Mouse (Mus musculus) megakaryocyte, embryonic 14.5 days (primary cell): ENCODE measurements at regions not wholly inside any gene's neighbourhood (a gene's known extent, or its start where the extent isn't known, plus 50 kb on each side); places are given as distances from the start of the nearest gene placed in this dataset.

Experiments
- H3K27me3 ChIP-seq: replicated peaks from 2 replicates; pipeline ENCODE3; 2012; ENCODE audit warnings: inconsistent platforms
- H3K36me3 ChIP-seq: replicated peaks from 2 replicates; pipeline ENCODE3; 2012; ENCODE audit warnings: low read length, inconsistent platforms, mixed read lengths
- H3K4me1 ChIP-seq: 2 replicates; pipeline ENCODE4 v1.6.1; 2012; ENCODE audit warnings: inconsistent platforms
- H3K4me3 ChIP-seq: replicated peaks from 2 replicates; pipeline ENCODE3; 2012; ENCODE audit warnings: moderate library complexity, mild to moderate bottlenecking, inconsistent platforms
- H3K9me3 ChIP-seq: 2 replicates; pipeline ENCODE4 v1.6.1; 2012; ENCODE audit warnings: inconsistent platforms
- FLI1 ChIP-seq: IDR thresholded peaks from 2 replicates; pipeline ENCODE4 v1.6.1; 2012; ENCODE audit warnings: low read length, inconsistent platforms, mixed read lengths
- GATA1 ChIP-seq: IDR thresholded peaks from 3 replicates; pipeline ENCODE4 v1.6.1; 2012; ENCODE audit warnings: mixed read lengths, low read length, inconsistent platforms, borderline replicate concordance

DNA sequence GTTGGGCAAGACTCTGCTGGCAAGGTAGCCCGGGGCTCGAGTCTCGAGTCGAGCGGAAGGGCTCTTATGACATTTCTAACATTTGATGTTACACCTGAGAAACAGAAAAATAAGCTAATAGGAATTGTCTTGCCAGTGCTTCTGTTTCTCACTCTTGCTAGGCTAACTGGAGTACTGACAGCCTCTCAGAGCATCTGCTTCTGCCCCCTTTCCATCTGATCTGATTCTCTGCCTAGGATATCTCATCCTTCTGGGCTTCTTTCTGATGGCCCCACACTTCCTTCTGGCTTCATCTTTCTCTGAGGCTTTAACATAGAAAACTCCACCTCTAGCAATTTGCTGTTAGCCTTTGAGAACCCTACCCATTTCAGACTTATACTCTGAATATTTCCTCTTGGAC, 95.0 kb upstream of the Arhgef9 start:
- TF ChIP-seq FLI1 (no peak), GATA1 (no peak)
- Histone ChIP-seq H3K4me3 (no peak overlapping the region), H3K36me3 (no peaks in the 10 kb centered on the region), H3K4me1 (peaks cover 3% of the 10 kb centered on the region; the same call in 1 of the 2 replicates), H3K27me3 (no peaks in the 10 kb centered on the region), H3K9me3 (no peaks in the 10 kb centered on the region)

DNA sequence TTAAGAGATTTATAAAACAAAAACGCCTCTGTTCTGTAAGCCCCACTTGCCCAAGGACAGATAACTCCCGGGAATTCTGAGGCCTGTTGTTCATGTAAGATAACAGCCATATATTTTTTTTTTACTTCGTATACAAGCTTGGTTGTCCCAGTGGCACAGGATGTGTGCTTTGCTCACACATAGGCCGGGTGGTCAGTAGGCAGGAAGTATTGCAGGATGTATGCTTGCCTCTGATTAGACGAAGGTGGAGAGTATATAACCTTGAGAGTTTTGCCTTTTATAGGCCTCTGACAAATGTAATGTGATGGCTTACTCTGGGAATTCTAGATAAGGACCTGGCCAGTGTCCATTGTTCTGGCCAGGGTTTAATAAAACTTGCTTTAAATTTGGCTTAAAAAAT, 85.4 kb upstream of the Arhgef9 start:
- Histone ChIP-seq H3K36me3 (no peaks in the 10 kb centered on the region), H3K4me3 (no peak overlapping the region), H3K4me1 (peaks cover 4% of the 10 kb centered on the region; the same call in 1 of the 2 replicates), H3K9me3 (no peaks in the 10 kb centered on the region), H3K27me3 (no peaks in the 10 kb centered on the region)
- TF ChIP-seq GATA1 = peak; percentile 46; the same call in 1 of the 3 replicates
- no peak for TF ChIP-seq FLI1

DNA sequence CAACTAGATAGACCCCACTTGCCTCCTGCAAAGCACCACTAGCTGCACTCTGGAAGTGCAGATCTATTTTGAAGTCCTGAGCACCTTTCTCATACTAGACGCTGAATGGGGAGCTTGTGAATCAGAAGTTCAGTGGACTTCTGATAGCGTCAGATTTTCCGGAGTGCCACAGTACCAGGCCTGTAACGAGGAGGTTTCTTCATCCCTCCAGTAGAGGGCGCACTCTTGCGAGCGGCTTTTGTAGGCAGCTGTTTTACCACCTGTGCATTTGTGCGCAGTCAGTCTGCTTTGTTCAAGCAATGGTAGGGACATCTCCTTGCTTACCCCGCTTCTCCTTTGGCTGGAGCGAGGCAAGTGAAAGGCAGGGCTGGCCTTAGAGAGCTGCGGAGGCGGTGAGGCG, 56.9 kb upstream of the Arhgef9 start:
- Histone ChIP-seq H3K4me1 (peaks cover 6% of the 10 kb centered on the region; the same call in 1 of the 2 replicates), H3K27me3 (no peaks in the 10 kb centered on the region), H3K36me3 (no peaks in the 10 kb centered on the region), H3K9me3 (no peaks in the 10 kb centered on the region), H3K4me3 (no peak overlapping the region)
- TF ChIP-seq FLI1 (no peak), GATA1 (no peak)
